Mouse (Mus musculus) left cerebral cortex, postnatal 14 days (tissue): ENCODE results near the gene Gal. TPM values are rescaled to one million over a fixed set of nuclear protein-coding genes. Genes with fewer than 3 reads are reported as not detected.

ENCODE experiments used
- DNase-seq, 2 experiments: peaks; one replicate each; pipeline ENCODE4 v3.0.0; 2021 to 2022; ENCODE audit warnings: low spot score in 2 of 2, mixed read lengths in 1 of 2
- intact Hi-C: fragments of 180-260 bp; cut with DNase I; formaldehyde crosslinking; loops from one replicate; pipeline ENCODE4 v1.15.1; 2025
- total RNA-seq, 2 experiments: library from RNA; stranded (reverse); gene quantifications; 2 replicates each; pipeline ENCODE4 v1.2.3; 2021

The Gal gene
- total RNA-seq, 2 experiments from 2014 or later, result 0.64 to 1.0 TPM

DNA sequence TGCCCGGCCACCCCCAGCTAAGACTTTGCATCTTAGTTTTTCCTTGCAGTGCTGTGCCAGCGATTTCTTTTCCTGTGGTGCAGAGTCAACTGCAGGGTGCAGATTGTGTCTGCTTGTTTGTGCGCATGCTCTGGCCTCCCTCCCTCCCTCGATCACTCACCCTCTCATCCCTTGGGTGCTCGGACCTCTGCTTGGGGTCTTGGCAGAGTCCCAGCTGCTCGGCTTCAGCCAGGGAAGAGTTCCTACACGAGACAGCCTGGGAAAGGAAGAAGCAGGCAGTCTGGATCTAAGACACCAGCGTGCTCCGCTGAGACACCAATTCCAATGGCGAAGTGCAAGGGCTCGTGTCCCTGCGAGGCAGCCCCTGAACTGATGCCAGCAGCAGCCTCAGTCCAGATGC, 41.0 kb downstream of the Gal start:
- DNase-seq, result no peak

DNA sequence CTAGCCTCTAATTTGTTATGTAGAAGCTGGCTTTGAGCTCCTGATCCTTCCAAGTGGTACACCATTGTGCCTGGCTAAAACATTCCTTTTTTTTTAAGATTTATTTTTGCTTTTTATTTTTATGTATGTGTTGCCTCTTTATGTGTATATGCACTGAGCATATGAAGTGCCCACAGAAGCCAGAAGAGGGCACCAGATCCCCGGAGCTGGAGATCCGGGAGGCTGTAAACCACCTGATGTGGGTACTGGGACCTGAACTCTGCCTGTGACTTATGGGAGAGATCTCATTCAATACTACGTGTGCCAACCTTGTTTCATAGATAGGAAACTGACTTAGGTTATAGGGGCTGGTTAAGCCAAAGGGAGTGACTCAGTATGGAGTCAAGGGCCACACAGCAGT, 46.1 kb downstream of the Gal start:
- DNase-seq, result no peak
- intact Hi-C loops, result no loop called here

More for the DNA sequence above, 41.0 kb downstream of the Gal start:
- intact Hi-C loops, result no loop called here

DNA sequence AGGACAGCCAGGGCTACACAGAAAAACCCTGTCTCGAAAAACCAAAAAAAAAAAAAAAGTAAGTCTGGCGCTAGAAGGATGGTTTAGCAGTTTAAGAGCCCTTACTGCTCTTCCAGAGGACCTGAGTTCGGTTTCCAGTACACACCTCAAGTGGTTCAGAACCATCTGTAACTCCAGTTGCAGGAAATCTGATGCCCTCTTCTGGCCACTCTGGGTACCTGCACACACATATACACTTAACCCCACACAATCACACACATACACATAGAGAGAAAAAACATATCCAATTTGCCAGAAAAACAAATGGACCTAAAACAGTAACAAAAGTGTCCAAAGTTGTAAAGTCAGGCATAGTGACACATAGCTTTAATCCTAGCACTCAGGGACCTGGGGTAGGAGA, 49.3 kb downstream of the Gal start:
- no peak for DNase-seq
- intact Hi-C loops, result no loop called here

GRCm38 (mm10) chr19:3363510-3363909, 50.8 kb downstream of the Gal start:
- intact Hi-C loops, result loop anchor here (5.0 kb wide), 1 partner anchor 71 kb away; no protein-coding TSS in a partner anchor
- DNase-seq, result no peak

Other genes with a start within 250 kb of the Gal start
- 10 to 100 TPM; 56.7 to 60.2 TPM for gene Mrpl21, start 131.6 kb downstream of the Gal start, total RNA-seq
- 10 to 100 TPM; 10.3 to 11.1 TPM for gene Ighmbp2, start 131.5 kb downstream of the Gal start, total RNA-seq
- gene Cpt1a, start 92.2 kb downstream of the Gal start, total RNA-seq, result 10 to 100 TPM; 29.8 to 32.2 TPM
- under 1 TPM; 0.15 to 0.42 TPM for gene Tesmin, start 25.7 kb downstream of the Gal start, total RNA-seq
- gene Ppp6r3, start 161.2 kb upstream of the Gal start, total RNA-seq, result 10 to 100 TPM; 71.8 to 80.5 TPM